Mouse (Mus musculus): ENCODE measurements around the gene Fbxo39.

DNA sequence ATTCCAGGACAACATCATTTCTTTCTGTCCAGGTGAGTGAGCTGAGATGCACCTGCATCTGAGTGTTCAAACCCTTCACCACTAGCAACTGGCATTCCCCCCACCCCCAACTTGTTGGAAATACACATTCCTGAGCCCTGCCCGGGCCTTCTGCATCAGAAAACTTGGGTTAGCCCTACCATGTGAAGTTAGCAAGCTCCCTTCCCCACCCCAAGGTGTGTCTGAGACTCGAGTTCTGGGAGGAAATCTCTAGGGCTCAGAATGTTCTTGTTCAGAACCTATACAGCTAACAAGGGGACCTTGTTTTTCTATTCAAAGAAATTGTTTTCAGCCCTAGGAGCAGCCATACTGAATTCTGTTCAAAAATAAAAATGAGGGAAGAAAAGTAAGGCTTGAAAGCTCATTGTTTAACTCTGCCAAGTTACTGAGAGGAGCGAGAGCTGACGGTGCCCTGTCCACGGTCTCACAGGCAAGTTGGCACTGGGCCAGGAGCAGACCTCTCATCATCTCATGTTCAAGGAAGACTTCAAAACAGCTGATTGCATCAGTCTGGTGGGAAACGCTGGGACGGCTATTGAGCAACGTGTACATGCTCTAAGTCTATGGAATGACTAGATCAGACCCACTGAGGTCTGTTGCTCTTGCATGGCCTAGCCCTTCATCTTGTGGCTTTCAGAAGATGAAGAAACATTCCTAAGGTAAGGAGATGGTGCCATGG, 49.4 kb downstream of the Fbxo39 start:
- TF ChIP-seq POLR2A (IDR thresholded peaks at IDR 0.05; ENCODE audit: low read depth, low read length) (no peak), CTCF (IDR thresholded peaks at IDR 0.05; ENCODE audit: extremely low read depth, insufficient read length, insufficient replicate concordance, low read depth, low read length) (no peak)
